Mouse (Mus musculus) ES-E14 (cell line): Measurements from ENCODE around the gene Sdr9c7.

ENCODE experiments used
- CHD2 ChIP-seq: IDR thresholded peaks from 2 replicates; pipeline ENCODE4 v1.6.1; 2014; ENCODE audit warnings: mild to moderate bottlenecking, low read depth, low read length, inconsistent platforms
- ZC3H11A ChIP-seq: IDR thresholded peaks from 2 replicates; pipeline ENCODE4 v1.6.1; 2012; ENCODE audit warnings: low read depth, mild to moderate bottlenecking, inconsistent platforms, low read length, borderline replicate concordance
- ZNF384 ChIP-seq: IDR thresholded peaks from 2 replicates; pipeline ENCODE4 v1.6.1; 2012; ENCODE audit warnings: low read depth, low read length, inconsistent platforms

DNA sequence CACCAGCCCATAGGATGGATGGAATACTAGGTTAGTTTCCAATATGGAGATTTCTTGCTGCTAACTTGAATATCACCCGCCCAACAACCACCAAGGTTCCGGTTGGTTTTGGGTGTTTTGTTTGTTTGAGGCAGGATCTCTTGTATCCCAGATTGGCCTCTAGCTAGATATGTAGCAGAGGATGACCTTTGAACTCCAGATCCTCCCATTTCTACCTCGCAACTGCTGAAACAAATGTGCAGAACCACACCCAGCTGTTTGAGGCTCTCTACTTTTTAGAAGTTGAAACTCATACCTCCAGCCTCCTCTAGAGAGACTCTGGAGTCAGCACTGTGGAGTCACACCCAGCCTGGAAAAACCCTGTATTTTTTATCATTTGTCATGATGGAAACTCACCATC lies 812 bp upstream of the Sdr9c7 start:
- no peak for TF ChIP-seq CHD2
- no peak for TF ChIP-seq ZNF384
- no peak for TF ChIP-seq ZC3H11A
